In genomic region chr17:25728009-25728270, GRCm38 (mm10) we compare ENCODE assay signal across 8 mouse cellular contexts. TPM values are rescaled to one million over a fixed set of nuclear protein-coding genes. Genes with fewer than 3 reads are reported as not detected.
DNase-seq lines count a peak whose midpoint lies in the region; ATAC-seq and TF ChIP-seq lines count a peak whose summit lies in the region.

No protein-coding gene starts in this region.

- no peaks in the 10 kb centered on the region for H3K9me3 ChIP-seq in kidney, postnatal 0 days (replicated peaks; ENCODE audit: low read length)
- no peaks in the 10 kb centered on the region for H3K9me3 ChIP-seq in embryonic facial prominence, embryonic 11.5 days (replicated peaks; ENCODE audit: control insufficient read depth, low read length)
- no peaks in the 10 kb centered on the region for H3K9me3 ChIP-seq in hindbrain, embryonic 12.5 days (replicated peaks)
- H3K9me3 ChIP-seq in midbrain, embryonic 14.5 days (ENCODE audit: control insufficient read depth, low read length) = no peaks in the 10 kb centered on the region

- H3K27me3 ChIP-seq in kidney, postnatal 0 days (ENCODE audit: insufficient read depth, low read length) = no peaks in the 10 kb centered on the region
- H3K27me3 ChIP-seq in embryonic facial prominence, embryonic 11.5 days (ENCODE audit: control insufficient read depth, insufficient read depth, low read length) = no peaks in the 10 kb centered on the region
- H3K27me3 ChIP-seq in hindbrain, embryonic 12.5 days = no peaks in the 10 kb centered on the region
- H3K27me3 ChIP-seq in midbrain, embryonic 14.5 days (ENCODE audit: control insufficient read depth, insufficient read depth, low read length) = no peaks in the 10 kb centered on the region

- no peak for DNase-seq in kidney, postnatal 0 days (ENCODE audit: low spot score)
- no peak for DNase-seq in kidney, postnatal 4 days
- no peak for DNase-seq in embryonic facial prominence, embryonic 11.5 days (ENCODE audit: low spot score)
- no peak for DNase-seq in midbrain, embryonic 14.5 days
- no peak for DNase-seq in Muller cell, postnatal 12 days (ENCODE audit: inconsistent ontology term)
- DNase-seq in layer of hippocampus, adult 11-12 months (ENCODE audit: low spot score) = no peak
- DNase-seq in urinary bladder, postnatal 14 days (ENCODE audit: low spot score) = no peak

- 16% methylated on average over 4 of the region's 4 CpGs for WGBS in kidney, postnatal 0 days
- WGBS in embryonic facial prominence, embryonic 11.5 days = 24% methylated on average over 4 of the region's 4 CpGs
- 23% methylated on average over 4 of the region's 4 CpGs for WGBS in hindbrain, embryonic 12.5 days
- WGBS in midbrain, embryonic 14.5 days = 22% methylated on average over 4 of the region's 4 CpGs

- 0 out of 2 replicates have a peak, but pooled peaks cover 3% of the 10 kb centered on the region for H3K36me3 ChIP-seq in kidney, postnatal 0 days (ENCODE audit: insufficient read depth, low read length)
- H3K36me3 ChIP-seq in embryonic facial prominence, embryonic 11.5 days (replicated peaks; ENCODE audit: control insufficient read depth, insufficient read depth, low read depth, low read length) = no peaks in the 10 kb centered on the region
- 0 out of 2 replicates have a peak, but pooled peaks cover 3% of the 10 kb centered on the region for H3K36me3 ChIP-seq in hindbrain, embryonic 12.5 days
- peaks cover 11% of the 10 kb centered on the region; the same call in 1 of the 2 replicates for H3K36me3 ChIP-seq in midbrain, embryonic 14.5 days (ENCODE audit: control insufficient read depth, insufficient read depth, low read length)

- H3K9ac ChIP-seq in kidney, postnatal 0 days (ENCODE audit: low read depth, low read length) = peak overlapping the region; percentile 83
- peak overlapping the region; percentile 82 for H3K9ac ChIP-seq in embryonic facial prominence, embryonic 11.5 days (replicated peaks; ENCODE audit: low read length)
- H3K9ac ChIP-seq in hindbrain, embryonic 12.5 days = peak overlapping the region; percentile 87
- peak overlapping the region; percentile 78 for H3K9ac ChIP-seq in midbrain, embryonic 14.5 days (replicated peaks; ENCODE audit: low read length)

- peak overlapping the region; percentile 57 for H3K27ac ChIP-seq in kidney, postnatal 0 days
- H3K27ac ChIP-seq in embryonic facial prominence, embryonic 11.5 days (replicated peaks; ENCODE audit: low read depth, low read length) = no peak overlapping the region
- no peak overlapping the region; the same call in 1 of the 2 replicates for H3K27ac ChIP-seq in hindbrain, embryonic 12.5 days
- peak overlapping the region; percentile 60; the same call in 1 of the 2 replicates for H3K27ac ChIP-seq in midbrain, embryonic 14.5 days (replicated peaks; ENCODE audit: low read depth, low read length)

- H3K4me1 ChIP-seq in kidney, postnatal 0 days (replicated peaks; ENCODE audit: insufficient read depth, low read length) = peaks cover 17% of the 10 kb centered on the region
- peaks cover 5% of the 10 kb centered on the region for H3K4me1 ChIP-seq in embryonic facial prominence, embryonic 11.5 days (ENCODE audit: control insufficient read depth, insufficient read depth, low read length)
- peaks cover 30% of the 10 kb centered on the region for H3K4me1 ChIP-seq in hindbrain, embryonic 12.5 days
- peaks cover 14% of the 10 kb centered on the region for H3K4me1 ChIP-seq in midbrain, embryonic 14.5 days (ENCODE audit: control insufficient read depth, insufficient read depth, low read length)

- ATAC-seq in kidney, postnatal 0 days (replicated peaks; ENCODE audit: low FRiP score, low read depth) = no peak
- ATAC-seq in embryonic facial prominence, embryonic 11.5 days (replicated peaks; ENCODE audit: insufficient number of reproducible peaks, low FRiP score, low TSS enrichment, low read depth) = no peak
- ATAC-seq in hindbrain, embryonic 12.5 days (ENCODE audit: low FRiP score) = no peak; the same call in 1 of the 2 replicates
- ATAC-seq in midbrain, embryonic 14.5 days (ENCODE audit: low FRiP score, low TSS enrichment) = no peak

- H3K4me3 ChIP-seq in kidney, postnatal 0 days (replicated peaks; ENCODE audit: low read depth, low read length) = peak overlapping the region; percentile 51
- peak overlapping the region; percentile 58 for H3K4me3 ChIP-seq in embryonic facial prominence, embryonic 11.5 days (ENCODE audit: low read depth, low read length)
- H3K4me3 ChIP-seq in hindbrain, embryonic 12.5 days = peak overlapping the region; percentile 62
- peak overlapping the region; percentile 63 for H3K4me3 ChIP-seq in midbrain, embryonic 14.5 days (replicated peaks; ENCODE audit: low read depth, low read length)

- peak overlapping the region; percentile 80 for H3K4me2 ChIP-seq in kidney, postnatal 0 days (ENCODE audit: low read length)
- peak overlapping the region; percentile 92 for H3K4me2 ChIP-seq in embryonic facial prominence, embryonic 11.5 days (ENCODE audit: low read depth, low read length)
- H3K4me2 ChIP-seq in hindbrain, embryonic 12.5 days (replicated peaks) = peak overlapping the region; percentile 97
- peak overlapping the region; percentile 97 for H3K4me2 ChIP-seq in midbrain, embryonic 14.5 days (ENCODE audit: low read length)

- TF ChIP-seq CTCF in kidney, postnatal 0 days (IDR thresholded peaks at IDR 0.05; ENCODE audit: low read depth) = no peak

RNA-seq across cellular contexts. Expression of gene Rpusd1, which starts 0.5 kb away (rescaled TPM):
- polyA plus RNA-seq in kidney, postnatal 0 days (2015; fragmentation: Nextera tagmentation; extraction: Ambion mirVana) = 14.9 and 16.5 TPM in 2 replicates
- 18.7 and 19.4 TPM in 2 replicates for polyA plus RNA-seq in embryonic facial prominence, embryonic 11.5 days (2014; fragmentation: Nextera tagmentation; extraction: Ambion mirVana)
- 19.3 and 20.3 TPM in 2 replicates for polyA plus RNA-seq in hindbrain, embryonic 12.5 days (2016; fragmentation: Nextera tagmentation; extraction: Ambion mirVana)
- polyA plus RNA-seq in midbrain, embryonic 14.5 days (2014; fragmentation: Nextera tagmentation; extraction: Ambion mirVana) = 25.7 and 28.1 TPM in 2 replicates

RNA-seq across cellular contexts. Expression of gene Chtf18, which starts 0.7 kb away (rescaled TPM):
- 10.3 and 13.8 TPM in 2 replicates for polyA plus RNA-seq in kidney, postnatal 0 days (2015; fragmentation: Nextera tagmentation; extraction: Ambion mirVana)
- polyA plus RNA-seq in embryonic facial prominence, embryonic 11.5 days (2014; fragmentation: Nextera tagmentation; extraction: Ambion mirVana) = 17.7 and 21.2 TPM in 2 replicates
- 21.4 and 26.8 TPM in 2 replicates for polyA plus RNA-seq in hindbrain, embryonic 12.5 days (2016; fragmentation: Nextera tagmentation; extraction: Ambion mirVana)
- 4.5 and 5.0 TPM in 2 replicates for polyA plus RNA-seq in midbrain, embryonic 14.5 days (2014; fragmentation: Nextera tagmentation; extraction: Ambion mirVana)

RNA-seq across cellular contexts. Expression of gene Mslnl, which starts 7.9 kb away (rescaled TPM):
- polyA plus RNA-seq in kidney, postnatal 0 days (2015; fragmentation: Nextera tagmentation; extraction: Ambion mirVana) = not detected in 2 replicates
- 0.10 TPM in 1 of 2 replicates, not detected in the other for polyA plus RNA-seq in embryonic facial prominence, embryonic 11.5 days (2014; fragmentation: Nextera tagmentation; extraction: Ambion mirVana)
- polyA plus RNA-seq in hindbrain, embryonic 12.5 days (2016; fragmentation: Nextera tagmentation; extraction: Ambion mirVana) = not detected in 2 replicates
- polyA plus RNA-seq in midbrain, embryonic 14.5 days (2014; fragmentation: Nextera tagmentation; extraction: Ambion mirVana) = not detected in 2 replicates

RNA-seq across cellular contexts. Expression of gene Gng13, which starts 11.0 kb away (rescaled TPM):
- polyA plus RNA-seq in kidney, postnatal 0 days (2015; fragmentation: Nextera tagmentation; extraction: Ambion mirVana) = 0.70 TPM in 2 replicates
- polyA plus RNA-seq in embryonic facial prominence, embryonic 11.5 days (2014; fragmentation: Nextera tagmentation; extraction: Ambion mirVana) = 1.7 and 2.4 TPM in 2 replicates
- polyA plus RNA-seq in hindbrain, embryonic 12.5 days (2016; fragmentation: Nextera tagmentation; extraction: Ambion mirVana) = 0.54 and 0.77 TPM in 2 replicates
- polyA plus RNA-seq in midbrain, embryonic 14.5 days (2014; fragmentation: Nextera tagmentation; extraction: Ambion mirVana) = 4.3 and 6.0 TPM in 2 replicates

RNA-seq across cellular contexts. Expression of gene Msln, which starts 26.2 kb away (rescaled TPM):
- polyA plus RNA-seq in kidney, postnatal 0 days (2015; fragmentation: Nextera tagmentation; extraction: Ambion mirVana) = 6.6 and 9.6 TPM in 2 replicates
- polyA plus RNA-seq in embryonic facial prominence, embryonic 11.5 days (2014; fragmentation: Nextera tagmentation; extraction: Ambion mirVana) = 0.63 TPM in 1 of 2 replicates, not detected in the other
- polyA plus RNA-seq in hindbrain, embryonic 12.5 days (2016; fragmentation: Nextera tagmentation; extraction: Ambion mirVana) = 0.75 TPM in 1 of 2 replicates, not detected in the other
- polyA plus RNA-seq in midbrain, embryonic 14.5 days (2014; fragmentation: Nextera tagmentation; extraction: Ambion mirVana) = 0.72 TPM in 1 of 2 replicates, not detected in the other

Comparison
In these comparisons a context has a peak if more than half of its experiments do, and no peak if none do; other contexts are left out.
1. H3K27ac ChIP-seq: peak in kidney, postnatal 0 days (single experiment) and midbrain, embryonic 14.5 days (single experiment); none in embryonic facial prominence, embryonic 11.5 days (single experiment) and hindbrain, embryonic 12.5 days (single experiment).
2. Peak in every context shown above with its lines, with median percentiles within 50 percentile points of each other: H3K4me2 ChIP-seq, H3K4me3 ChIP-seq and H3K9ac ChIP-seq.